Mouse (Mus musculus) stomach, embryonic 14.5 days (tissue): Measurements from ENCODE around the gene Aym1. TPM values are rescaled to one million over a fixed set of nuclear protein-coding genes. Genes with fewer than 3 reads are reported as not detected.

Source experiments
- ATAC-seq: fragments of 200-750 bp; cut with Nextera tagmentation; 2 replicates; pipeline ENCODE4 v1.8.0; 2017; ENCODE audit warnings: low read depth, moderate TSS enrichment; ENCODE audit not compliant: insufficient number of reproducible peaks, insufficient read depth, low FRiP score
- H3K27ac ChIP-seq: fragments of 300-500 bp; sonication (generic); 2 replicates; pipeline ENCODE4 v1.5.1; 2014; ENCODE audit warnings: mild to moderate bottlenecking, low read length, moderate library complexity, mixed read lengths
- H3K27me3 ChIP-seq: fragments of 300-500 bp; sonication (generic); 2 replicates; pipeline ENCODE4 v1.6.1; 2014; ENCODE audit warnings: low read length, control low read depth, mixed read lengths; ENCODE audit not compliant: control insufficient read depth, insufficient read depth
- H3K36me3 ChIP-seq: fragments of 300-500 bp; sonication (generic); 2 replicates; pipeline ENCODE4 v1.6.1; 2014; ENCODE audit warnings: mild to moderate bottlenecking, control low read depth, low read length, moderate library complexity, mixed read lengths; ENCODE audit not compliant: control insufficient read depth, insufficient read depth
- H3K4me1 ChIP-seq: fragments of 300-500 bp; sonication (generic); 2 replicates; pipeline ENCODE4 v1.6.1; 2014; ENCODE audit warnings: low read length, control low read depth, mixed read lengths; ENCODE audit not compliant: control insufficient read depth, insufficient read depth
- H3K4me2 ChIP-seq: fragments of 300-500 bp; sonication (generic); replicated peaks from 2 replicates; pipeline ENCODE4 v1.6.1; 2014; ENCODE audit warnings: low read depth, low read length, control low read depth
- H3K4me3 ChIP-seq: fragments of 300-500 bp; sonication (generic); 2 replicates; pipeline ENCODE4 v1.5.1; 2014; ENCODE audit warnings: low read depth, low read length, control low read depth
- H3K9ac ChIP-seq: fragments of 300-500 bp; sonication (generic); replicated peaks from 2 replicates; pipeline ENCODE4 v1.6.1; 2014; ENCODE audit warnings: low read depth, mild to moderate bottlenecking, control low read depth, low read length, moderate library complexity, mixed read lengths
- H3K9me3 ChIP-seq: fragments of 300-500 bp; sonication (generic); 2 replicates; pipeline ENCODE4 v1.6.1; 2016; ENCODE audit warnings: low read depth, low read length, control low read depth; ENCODE audit not compliant: control insufficient read depth
- WGBS: fragments of 180-500 bp; shearing (Covaris S2); extraction: QIAGEN DNeasy Blood & Tissue Kit; methylation state at CpG from one replicate; pipeline ENCODE4 v1.1.7; 2014; 5-methylcytosine and 5-hydroxymethylcytosine counted together
- microRNA-seq: library from miRNA; unstranded; fragments of <30 nt; microRNA quantifications from one replicate; pipeline ENCODE4, GENCODE M21; 2016
- polyA plus RNA-seq: library from polyadenylated mRNA; unstranded; fragments of >200 nt; fragmentation: Nextera tagmentation; extraction: Ambion mirVana; gene quantifications from 2 replicates; pipeline ENCODE4 v1.2.1, GENCODE M21; 2014

Gene Aym1
- polyA plus RNA-seq, 1 experiment from 2014 or later = not detected

DNA sequence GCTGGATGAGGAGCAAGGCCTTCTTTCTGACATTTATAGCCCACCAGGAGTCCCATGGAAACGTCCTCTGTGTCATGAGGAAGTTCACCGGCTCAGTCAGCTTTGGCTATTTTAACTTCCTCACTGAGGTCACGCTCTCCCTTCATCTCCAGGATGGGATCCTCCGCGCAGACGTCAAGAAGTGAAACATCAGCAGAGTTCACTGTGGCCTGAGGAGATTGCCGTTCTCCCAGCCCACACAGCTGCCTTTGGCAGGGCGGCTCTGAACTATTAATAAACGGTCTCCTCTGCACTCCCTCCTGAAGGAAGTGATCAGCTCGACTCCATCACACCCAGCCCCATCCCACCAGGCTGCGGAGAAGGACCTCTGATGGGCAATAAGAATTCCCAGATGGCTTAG lies 45.6 kb downstream of the Aym1 start:
- no peak overlapping the region for H3K4me2 ChIP-seq
- H3K4me1 ChIP-seq = 0 out of 2 replicates have a peak, but pooled peaks cover 4% of the 10 kb centered on the region
- 26% methylated on average over 11 of the region's 11 CpGs for WGBS
- ATAC-seq = no peak
- H3K27me3 ChIP-seq = no peaks in the 10 kb centered on the region
- H3K9ac ChIP-seq = no peak overlapping the region
- no peak overlapping the region for H3K4me3 ChIP-seq
- no peak overlapping the region for H3K27ac ChIP-seq
- H3K9me3 ChIP-seq = peaks cover 5% of the 10 kb centered on the region; the same call in 1 of the 2 replicates
- no peaks in the 10 kb centered on the region for H3K36me3 ChIP-seq

DNA sequence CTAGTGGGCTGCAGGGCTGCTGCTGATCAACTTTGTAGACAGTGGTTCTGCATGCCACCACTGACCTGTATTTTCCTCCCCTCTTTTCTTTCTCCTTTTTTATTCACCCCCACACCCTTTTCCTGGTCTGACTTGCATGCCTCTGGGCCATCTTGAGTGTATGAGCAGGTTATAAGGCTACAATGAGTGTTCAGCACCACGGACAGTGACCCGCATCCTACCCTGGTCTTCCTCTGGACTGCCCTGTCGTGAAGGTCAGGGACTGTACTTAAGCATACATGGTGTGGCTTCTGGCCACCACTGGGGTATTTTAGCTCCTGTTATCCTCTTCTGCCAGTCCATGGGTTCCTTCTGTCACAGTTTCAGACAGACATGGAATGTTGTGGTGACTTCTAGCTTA lies 50.3 kb downstream of the Aym1 start:
- no peak overlapping the region for H3K9ac ChIP-seq
- no peak overlapping the region for H3K27ac ChIP-seq
- no peaks in the 10 kb centered on the region for H3K36me3 ChIP-seq
- H3K9me3 ChIP-seq = no peaks in the 10 kb centered on the region
- no peak overlapping the region for H3K4me2 ChIP-seq
- H3K27me3 ChIP-seq = no peaks in the 10 kb centered on the region
- H3K4me1 ChIP-seq = 0 out of 2 replicates have a peak, but pooled peaks cover 4% of the 10 kb centered on the region
- WGBS = 2% methylated on average over 3 of the region's 3 CpGs
- H3K4me3 ChIP-seq = no peak overlapping the region
- no peak for ATAC-seq

Small RNAs within 50 kb of the gene (microRNA-seq; reads per million reads assigned to microRNA genes)
- not detected for gene Mir7229
- not detected for gene Mir7230

Other genes starting within 250 kb of the Aym1 start
- gene 2900026A02Rik, start 136.1 kb upstream of the Aym1 start, polyA plus RNA-seq = 9.2 and 10.2 TPM in 2 replicates
- not detected in 2 replicates for gene Tmem211, start 130.4 kb upstream of the Aym1 start, polyA plus RNA-seq
- 4.6 and 6.4 TPM in 2 replicates for gene Sgsm1, start 46.5 kb upstream of the Aym1 start, polyA plus RNA-seq
- 6.2 and 6.6 TPM in 2 replicates for gene Wscd2, start 133.0 kb downstream of the Aym1 start, polyA plus RNA-seq